Mouse (Mus musculus) midbrain, embryonic 11.5 days (tissue): ENCODE data around the gene Efnb3. TPM values are rescaled to one million over a fixed set of nuclear protein-coding genes. Genes with fewer than 3 reads are reported as not detected.

Experiments used
- ATAC-seq: fragments of 200-750 bp; cut with Nextera tagmentation; 2 replicates; pipeline ENCODE4 v1.8.0; 2017; ENCODE audit warnings: moderate TSS enrichment, moderate library complexity; ENCODE audit not compliant: low FRiP score
- DNase-seq: peaks from one replicate; pipeline ENCODE4 v3.0.0; 2015; ENCODE audit warnings: low spot score; ENCODE audit errors: missing footprints
- H3K27ac ChIP-seq: fragments of 300-500 bp; sonication (generic); 2 replicates; pipeline ENCODE4 v1.5.1; 2014; ENCODE audit warnings: low read depth, low read length
- H3K27me3 ChIP-seq: fragments of 300-500 bp; sonication (generic); 2 replicates; pipeline ENCODE4 v1.6.1; 2014; ENCODE audit warnings: mild to moderate bottlenecking, low read length, moderate library complexity, mixed read lengths; ENCODE audit not compliant: control insufficient read depth, insufficient read depth
- H3K36me3 ChIP-seq: fragments of 300-500 bp; sonication (generic); 2 replicates; pipeline ENCODE4 v1.6.1; 2014; ENCODE audit warnings: mild to moderate bottlenecking, low read length, moderate library complexity, mixed read lengths; ENCODE audit not compliant: control insufficient read depth, insufficient read depth
- H3K4me1 ChIP-seq: fragments of 300-500 bp; sonication (generic); 2 replicates; pipeline ENCODE4 v1.6.1; 2014; ENCODE audit warnings: low read length; ENCODE audit not compliant: control insufficient read depth, insufficient read depth
- H3K4me2 ChIP-seq: fragments of 300-500 bp; sonication (generic); 2 replicates; pipeline ENCODE4 v1.6.1; 2014; ENCODE audit warnings: mild to moderate bottlenecking, moderate library complexity
- H3K4me3 ChIP-seq: fragments of 300-500 bp; sonication (generic); 2 replicates; pipeline ENCODE4 v1.5.1; 2014; ENCODE audit warnings: low read depth, low read length
- H3K9ac ChIP-seq: fragments of 300-500 bp; sonication (generic); 2 replicates; pipeline ENCODE4 v1.6.1; 2014; ENCODE audit warnings: low read length
- H3K9me3 ChIP-seq: fragments of 300-500 bp; sonication (generic); 2 replicates; pipeline ENCODE4 v1.6.1; 2016; ENCODE audit warnings: low read length; ENCODE audit not compliant: control insufficient read depth
- WGBS: fragments of 180-500 bp; shearing (Covaris S2); extraction: QIAGEN DNeasy Blood & Tissue Kit; methylation state at CpG from one replicate; pipeline ENCODE4 v1.1.7; 2014; 5-methylcytosine and 5-hydroxymethylcytosine counted together
- polyA plus RNA-seq: library from polyadenylated mRNA; unstranded; fragments of >200 nt; fragmentation: Nextera tagmentation; extraction: Ambion mirVana; gene quantifications from 2 replicates; pipeline ENCODE4 v1.2.1, GENCODE M21; 2014

Gene Efnb3
- polyA plus RNA-seq, 1 experiment from 2014 or later: 12.3 TPM

- Histone ChIP-seq H3K4me3 (no peak overlapping the region), H3K9ac (no peak overlapping the region), H3K27ac (no peak overlapping the region), H3K4me2 (no peak overlapping the region), H3K4me1 (peaks cover 25% of the 10 kb centered on the region), H3K27me3 (no peaks in the 10 kb centered on the region), H3K9me3 (no peaks in the 10 kb centered on the region), H3K36me3 (no peaks in the 10 kb centered on the region)
- no peak for DNase-seq
- ATAC-seq: no peak
- 83% methylated on average over 8 of the region's 8 CpGs for WGBS
These were observed 43.5 kb upstream of the Efnb3 start for GRCm38 (mm10) chr11:69603516-69603915.

- H3K4me1 ChIP-seq: peaks cover 25% of the 10 kb centered on the region
- WGBS: 87% methylated on average over 3 of the region's 3 CpGs
- H3K27me3 ChIP-seq: no peaks in the 10 kb centered on the region
- H3K9me3 ChIP-seq: no peaks in the 10 kb centered on the region
- H3K9ac ChIP-seq: no peak overlapping the region
- no peak overlapping the region for H3K27ac ChIP-seq
- no peaks in the 10 kb centered on the region for H3K36me3 ChIP-seq
- no peak overlapping the region for H3K4me3 ChIP-seq
- no peak overlapping the region for H3K4me2 ChIP-seq
- DNase-seq (no peak), ATAC-seq (no peak)
These were observed 41.8 kb upstream of the Efnb3 start for GRCm38 (mm10) chr11:69601768-69602167.

GRCm38 (mm10) chr11:69600098-69600497, 40.1 kb upstream of the Efnb3 start:
- peak overlapping the region; percentile 25; the same call in 1 of the 2 replicates for H3K4me2 ChIP-seq
- H3K4me3 ChIP-seq: no peak overlapping the region
- H3K9ac ChIP-seq: peak overlapping the region; percentile 40
- H3K4me1 ChIP-seq: peaks cover 22% of the 10 kb centered on the region
- H3K27ac ChIP-seq: no peak overlapping the region
- no peaks in the 10 kb centered on the region for H3K27me3 ChIP-seq
- H3K36me3 ChIP-seq: no peaks in the 10 kb centered on the region
- ATAC-seq (no peak), DNase-seq (peak; percentile 91)
- H3K9me3 ChIP-seq: no peaks in the 10 kb centered on the region
- WGBS: 6% methylated on average over 6 of the region's 6 CpGs

- Histone ChIP-seq H3K27ac (no peak overlapping the region), H3K4me1 (peaks cover 16% of the 10 kb centered on the region), H3K4me3 (no peak overlapping the region), H3K27me3 (no peaks in the 10 kb centered on the region), H3K9me3 (no peaks in the 10 kb centered on the region), H3K9ac (no peak overlapping the region; the same call in 1 of the 2 replicates), H3K36me3 (no peaks in the 10 kb centered on the region), H3K4me2 (no peak overlapping the region)
- 9% methylated on average over 9 of the region's 9 CpGs for WGBS
- DNase-seq (no peak), ATAC-seq (no peak)
These were observed 39.4 kb upstream of the Efnb3 start for GRCm38 (mm10) chr11:69599436-69599835.

- Histone ChIP-seq H3K27ac (no peak overlapping the region), H3K9me3 (no peaks in the 10 kb centered on the region), H3K4me2 (no peak overlapping the region), H3K36me3 (peaks cover 4% of the 10 kb centered on the region; the same call in 1 of the 2 replicates), H3K27me3 (no peaks in the 10 kb centered on the region), H3K4me3 (no peak overlapping the region), H3K4me1 (peaks cover 7% of the 10 kb centered on the region), H3K9ac (no peak overlapping the region)
- ATAC-seq: no peak
- WGBS: 98% methylated on average over 6 of the region's 6 CpGs
- no peak for DNase-seq
These were observed 34.8 kb upstream of the Efnb3 start for GRCm38 (mm10) chr11:69594853-69595252.

- H3K27me3 ChIP-seq: no peaks in the 10 kb centered on the region
- H3K4me2 ChIP-seq: no peak overlapping the region
- no peak overlapping the region for H3K27ac ChIP-seq
- no peak overlapping the region for H3K9ac ChIP-seq
- no peak for ATAC-seq
- DNase-seq: no peak
- no peaks in the 10 kb centered on the region for H3K9me3 ChIP-seq
- H3K4me3 ChIP-seq: no peak overlapping the region
- H3K36me3 ChIP-seq: peaks cover 14% of the 10 kb centered on the region
- no peaks in the 10 kb centered on the region for H3K4me1 ChIP-seq
- 92% methylated on average over 4 of the region's 4 CpGs for WGBS
These were observed 32.8 kb upstream of the Efnb3 start for GRCm38 (mm10) chr11:69592799-69593198.

GRCm38 (mm10) chr11:69591899-69592637, 32.1 kb upstream of the Efnb3 start:
- ATAC-seq (no peak), DNase-seq (no peak)
- Histone ChIP-seq H3K27ac (no peak overlapping the region), H3K27me3 (no peaks in the 10 kb centered on the region), H3K36me3 (peaks cover 14% of the 10 kb centered on the region), H3K9ac (no peak overlapping the region), H3K9me3 (no peaks in the 10 kb centered on the region), H3K4me2 (no peak overlapping the region), H3K4me3 (no peak overlapping the region), H3K4me1 (no peaks in the 10 kb centered on the region)
- WGBS: 78% methylated on average over 7 of the region's 7 CpGs

- Histone ChIP-seq H3K27ac (no peak overlapping the region), H3K4me1 (no peaks in the 10 kb centered on the region), H3K9me3 (no peaks in the 10 kb centered on the region), H3K4me3 (no peak overlapping the region), H3K9ac (no peak overlapping the region), H3K27me3 (no peaks in the 10 kb centered on the region), H3K4me2 (no peak overlapping the region), H3K36me3 (peaks cover 14% of the 10 kb centered on the region)
- DNase-seq: no peak
- ATAC-seq: no peak
- 81% methylated on average over 3 of the region's 3 CpGs for WGBS
These were observed 31.4 kb upstream of the Efnb3 start for GRCm38 (mm10) chr11:69591424-69591823.

GRCm38 (mm10) chr11:69590622-69591021, 30.6 kb upstream of the Efnb3 start:
- H3K4me1 ChIP-seq: no peaks in the 10 kb centered on the region
- no peak overlapping the region for H3K4me3 ChIP-seq
- no peak overlapping the region for H3K4me2 ChIP-seq
- H3K27me3 ChIP-seq: no peaks in the 10 kb centered on the region
- DNase-seq (no peak), ATAC-seq (no peak)
- H3K9me3 ChIP-seq: no peaks in the 10 kb centered on the region
- H3K9ac ChIP-seq: no peak overlapping the region
- H3K27ac ChIP-seq: no peak overlapping the region
- peaks cover 14% of the 10 kb centered on the region for H3K36me3 ChIP-seq
- 96% methylated on average over 8 of the region's 8 CpGs for WGBS
